Mouse (Mus musculus): Measurements from ENCODE around the gene 1700017N19Rik.
A peak's percentile ranks its signal among the peaks of the same experiment; 100 is the strongest.
"Not testable (repeated sequence)": the region's sequence is repeated elsewhere in the genome, so short reads cannot be mapped to it uniquely, and the experiment has no call there.

Gene 1700017N19Rik

DNA sequence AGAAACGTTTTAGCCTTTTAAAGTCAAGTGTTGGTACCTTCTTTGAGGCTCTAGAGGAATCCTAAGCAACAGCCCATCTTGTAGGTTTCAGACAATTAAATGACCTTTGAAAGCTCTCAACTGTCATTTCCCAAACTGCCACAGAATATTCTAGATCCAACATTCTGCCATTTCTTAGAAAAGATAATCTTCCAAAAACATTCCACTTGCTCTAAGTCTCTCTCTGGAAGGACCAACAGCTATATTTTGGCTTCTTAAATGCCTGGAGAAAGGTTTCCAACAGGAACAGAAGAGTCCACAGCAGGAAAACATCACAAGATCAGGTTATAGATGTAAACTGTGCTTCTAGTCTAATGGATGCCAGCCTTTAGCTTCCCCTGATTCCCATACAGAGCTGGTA, at the start of gene 1700017N19Rik, which contains the start of gene 4930430F08Rik:
1700017N19Rik (plus strand) TSS at position 162 of the 400 bp plus-strand sequence.
4930430F08Rik (minus strand) TSS at position 101 of the 400 bp plus-strand sequence.
- DNase-seq, result no peak

DNA sequence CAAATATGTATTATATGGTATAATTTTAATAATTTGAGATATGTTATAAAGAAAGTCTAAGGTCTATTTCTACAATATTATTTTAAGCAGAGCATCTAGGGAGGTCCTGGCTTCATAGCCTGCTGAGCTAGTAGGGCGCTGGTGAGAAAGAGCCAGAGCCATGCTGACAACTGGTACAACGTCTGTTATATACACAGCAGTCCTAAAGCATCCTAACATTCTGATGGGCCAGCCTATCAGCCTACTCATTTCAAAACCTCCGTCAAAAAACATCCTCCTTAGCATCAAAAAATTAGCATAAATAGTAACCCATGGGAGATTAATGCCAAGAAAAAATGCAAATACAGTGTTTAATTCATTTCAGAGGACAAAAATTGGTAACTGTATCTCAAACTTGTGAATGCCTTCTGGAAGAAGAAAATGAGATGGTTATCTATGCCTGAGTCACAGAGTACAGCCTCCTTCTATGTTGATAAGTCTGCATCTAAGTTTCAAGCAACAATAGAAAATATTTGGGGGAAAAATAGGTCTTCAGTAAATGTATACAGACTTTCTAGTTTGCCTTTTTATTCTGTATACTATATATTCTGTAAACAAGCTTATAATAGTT, 33.6 kb upstream of the 1700017N19Rik start:
- no peak for DNase-seq

DNA sequence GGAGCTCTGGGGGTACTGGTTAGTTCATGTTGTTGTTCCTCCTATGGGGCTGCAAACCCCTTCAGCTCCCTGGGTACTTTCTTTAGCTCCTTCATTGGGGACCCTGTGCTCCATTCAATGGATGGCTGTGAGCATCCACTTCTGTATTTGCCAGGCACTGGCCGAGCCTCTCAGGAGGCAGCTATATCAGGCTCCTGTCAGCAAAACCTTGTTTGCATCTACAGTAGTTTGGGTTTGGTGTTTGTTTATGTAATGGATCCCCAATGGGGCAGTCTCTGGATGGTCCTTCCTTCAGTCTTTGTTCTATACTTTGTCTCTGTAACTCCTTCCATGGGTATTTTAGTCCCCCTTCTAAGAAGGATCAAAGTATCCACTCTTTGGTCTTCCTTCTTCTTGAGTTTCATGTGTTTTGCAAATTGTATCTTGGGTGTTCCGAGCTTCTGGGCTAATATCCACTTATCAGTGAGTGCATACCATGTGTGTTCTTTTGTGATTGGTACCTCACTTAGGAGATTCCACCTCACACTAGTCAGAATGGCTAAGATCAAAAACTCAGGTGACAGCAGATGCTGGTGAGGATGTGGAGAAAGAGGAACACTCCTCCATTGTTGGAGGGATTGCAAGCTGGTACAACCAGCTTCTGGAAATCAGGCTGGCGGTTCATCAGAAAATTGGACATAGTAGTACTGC, 29.9 kb upstream of the 1700017N19Rik start:
- DNase-seq, result not testable (repeated sequence)

DNA sequence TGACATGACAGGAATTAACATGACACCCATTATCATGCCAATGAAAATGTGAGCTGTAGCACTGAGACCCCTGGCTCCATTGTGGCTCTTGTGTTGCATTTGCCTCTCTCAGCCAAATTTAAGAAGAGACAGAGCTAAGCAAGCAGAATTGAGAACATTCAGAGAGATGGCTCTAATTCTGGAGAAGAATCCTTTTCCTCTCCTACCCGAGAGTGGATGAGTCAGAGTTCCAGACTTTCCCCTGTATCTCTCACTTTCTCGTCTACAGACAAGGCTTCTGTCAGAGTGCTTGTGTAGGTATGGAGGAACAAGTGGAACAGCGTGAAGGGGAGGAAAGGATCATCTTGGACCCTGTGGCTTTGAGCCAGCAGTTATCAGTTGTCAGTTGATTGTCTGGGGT, 26.2 kb upstream of the 1700017N19Rik start:
- DNase-seq, result no peak

DNA sequence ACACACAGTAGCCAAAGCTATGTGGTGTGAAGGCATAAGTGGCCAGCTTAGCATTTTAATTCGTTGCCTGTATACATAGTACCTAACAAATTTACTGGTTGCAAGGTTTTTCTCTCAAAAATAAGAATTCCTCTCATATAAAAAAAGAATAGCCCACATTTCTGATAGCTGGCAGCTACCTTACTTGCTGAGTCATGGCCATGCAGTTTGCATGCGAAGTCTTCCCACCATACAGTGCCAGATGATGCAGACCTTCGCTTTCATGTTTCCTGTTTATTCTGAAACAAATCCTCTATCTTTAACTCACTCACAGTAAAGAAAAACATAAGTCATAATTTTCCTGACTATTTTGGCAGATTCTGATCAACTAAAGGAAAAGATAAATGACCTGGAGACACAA, 18.6 kb upstream of the 1700017N19Rik start:
- DNase-seq, result no peak

DNA sequence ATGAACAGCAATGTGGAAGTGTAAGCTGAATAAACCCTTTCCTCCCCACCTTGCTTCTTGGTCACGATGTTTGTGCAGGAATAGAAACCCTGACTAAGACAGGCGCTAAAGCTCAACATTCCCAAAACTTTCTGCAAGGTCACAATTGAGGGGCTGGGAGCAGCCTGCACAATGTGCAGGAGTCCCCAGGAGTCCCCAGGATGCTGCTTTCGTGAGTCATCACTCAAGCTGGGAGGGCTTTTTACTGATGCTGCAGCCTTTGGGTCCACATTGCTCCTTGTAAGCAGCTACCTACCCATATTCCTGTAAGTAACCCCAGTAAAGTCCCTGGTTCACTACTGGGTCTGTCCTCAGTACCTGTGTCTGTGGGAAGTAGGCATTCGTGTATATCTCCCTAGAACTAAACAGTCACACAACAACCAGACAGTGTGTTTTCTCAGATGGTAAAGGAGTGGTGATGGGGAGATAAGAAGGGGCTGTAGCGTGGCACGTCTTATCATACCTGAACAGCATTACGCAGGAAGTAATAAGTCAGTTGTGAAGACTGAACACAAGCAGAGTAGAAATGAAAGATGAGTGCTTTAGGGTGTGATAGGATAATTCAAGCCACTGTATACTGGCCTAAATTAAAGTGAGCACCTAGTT, 15.7 kb upstream of the 1700017N19Rik start:
- no peak for DNase-seq

DNA sequence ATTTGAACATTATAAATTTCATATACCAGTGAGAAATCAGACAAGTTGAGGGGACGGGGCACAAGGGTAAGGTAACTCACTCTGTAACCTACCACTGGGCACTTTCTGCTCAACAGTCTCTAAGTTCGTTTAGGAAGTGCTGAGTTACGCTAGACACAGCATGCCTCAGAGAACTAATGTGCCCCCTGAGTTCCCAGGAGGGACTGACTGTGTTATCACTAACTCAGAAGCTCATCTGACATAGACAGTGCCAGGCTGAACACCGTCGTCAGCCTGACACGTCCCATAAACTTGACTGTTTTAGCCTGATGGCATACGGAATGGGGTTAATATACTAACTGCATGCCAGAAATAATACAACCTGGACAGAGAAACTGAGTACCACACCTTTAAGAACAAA, 15.0 kb upstream of the 1700017N19Rik start:
- DNase-seq, result no peak

DNA sequence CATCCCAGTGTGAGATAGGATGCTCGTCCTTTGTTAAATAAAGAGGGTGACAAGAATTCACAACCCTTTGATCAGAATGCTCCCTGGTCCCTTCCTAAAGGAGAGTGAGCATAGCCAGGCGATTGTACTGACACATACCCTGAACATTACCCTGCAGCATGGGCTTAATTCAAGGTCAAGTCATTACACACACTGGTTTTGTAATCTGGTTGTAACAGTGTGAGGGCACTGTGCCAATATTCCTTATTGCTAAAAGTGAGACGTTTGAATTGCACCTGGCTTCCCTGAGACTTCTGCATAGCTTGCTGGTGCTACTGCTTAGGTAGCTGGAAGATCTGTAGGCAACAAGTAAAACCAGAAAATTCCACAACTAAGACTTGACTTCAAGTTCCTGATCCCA, 6.1 kb upstream of the 1700017N19Rik start:
- DNase-seq, result no peak

DNA sequence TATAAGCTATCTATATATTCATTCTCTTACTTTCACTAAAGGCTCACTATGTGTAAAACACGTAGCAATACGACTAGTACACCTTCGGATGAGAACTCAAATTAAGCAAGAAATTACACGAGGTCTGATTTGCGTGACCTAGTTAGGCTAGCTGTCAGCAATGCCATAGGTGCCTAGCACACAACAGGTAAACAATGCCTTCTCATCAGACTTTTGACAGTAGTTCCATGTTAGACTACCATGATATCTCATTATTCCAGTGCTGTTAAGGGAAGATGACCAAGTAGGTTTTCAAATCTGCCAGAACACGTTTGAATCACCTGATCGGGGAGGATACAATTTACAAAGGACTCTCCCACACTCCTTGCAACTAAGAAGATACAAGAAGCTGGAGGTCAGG, 1.8 kb upstream of the 1700017N19Rik start:
- no peak for DNase-seq

DNA sequence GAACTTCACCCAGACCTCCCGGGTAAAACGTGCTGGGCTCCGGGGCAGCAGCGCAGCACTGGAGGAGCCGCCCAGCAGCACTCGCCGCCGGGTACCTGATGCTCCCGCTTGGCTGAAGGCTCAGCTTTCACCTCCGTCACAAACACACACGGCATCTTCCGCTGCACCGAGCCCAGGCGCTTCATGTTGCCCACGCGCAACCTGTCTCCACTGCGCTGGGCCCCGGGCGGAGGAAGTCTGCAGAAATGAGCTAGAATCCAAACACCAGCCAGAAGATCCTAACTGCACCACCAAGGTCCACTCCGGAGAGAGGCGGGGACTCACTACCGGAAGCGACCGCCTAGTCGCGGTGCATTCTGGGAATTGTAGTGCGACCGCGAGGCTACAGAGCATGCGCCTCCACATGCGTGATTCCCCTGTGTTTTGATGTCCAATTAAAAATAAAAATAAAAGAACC, 1.3 kb upstream of the 1700017N19Rik start:
- peak; percentile 96 for DNase-seq

DNA sequence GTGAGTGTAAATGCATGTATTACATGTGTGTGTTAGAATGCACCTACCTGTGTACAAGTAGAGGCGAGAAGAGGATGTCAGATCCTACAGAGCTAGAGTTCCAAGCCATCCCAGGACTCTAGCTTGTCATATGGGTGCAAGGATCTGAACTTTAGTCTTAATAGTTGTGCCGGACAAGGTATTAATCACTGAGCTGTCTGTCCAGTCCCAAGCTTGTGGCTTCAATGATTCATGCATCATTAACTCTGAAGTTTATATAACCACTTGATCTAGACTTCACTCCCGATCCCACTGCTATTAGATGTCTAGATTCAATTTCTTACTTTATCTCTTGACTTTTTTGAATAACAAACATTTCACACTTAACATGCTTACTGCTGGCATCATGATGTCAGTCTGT, 8.1 kb downstream of the 1700017N19Rik start:
- DNase-seq, result no peak

DNA sequence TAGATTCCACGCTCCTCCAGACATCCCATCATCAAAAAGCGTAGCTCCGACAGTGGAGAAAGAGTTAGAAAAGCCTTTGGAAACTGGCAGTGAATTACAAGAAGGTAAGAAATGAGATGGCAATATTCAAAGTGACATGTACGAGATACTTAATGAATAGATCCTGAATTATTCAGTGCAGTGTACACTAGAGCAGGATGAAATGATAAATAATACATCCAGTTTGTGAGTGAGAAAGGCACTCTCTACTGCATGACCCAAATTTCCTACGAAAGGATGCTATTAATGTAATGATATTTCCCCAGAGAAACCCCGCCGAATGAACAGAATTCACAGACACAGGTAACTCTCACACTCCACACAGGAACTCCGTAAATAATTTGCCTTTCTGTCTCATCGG, 13.2 kb downstream of the 1700017N19Rik start:
- no peak for DNase-seq

DNA sequence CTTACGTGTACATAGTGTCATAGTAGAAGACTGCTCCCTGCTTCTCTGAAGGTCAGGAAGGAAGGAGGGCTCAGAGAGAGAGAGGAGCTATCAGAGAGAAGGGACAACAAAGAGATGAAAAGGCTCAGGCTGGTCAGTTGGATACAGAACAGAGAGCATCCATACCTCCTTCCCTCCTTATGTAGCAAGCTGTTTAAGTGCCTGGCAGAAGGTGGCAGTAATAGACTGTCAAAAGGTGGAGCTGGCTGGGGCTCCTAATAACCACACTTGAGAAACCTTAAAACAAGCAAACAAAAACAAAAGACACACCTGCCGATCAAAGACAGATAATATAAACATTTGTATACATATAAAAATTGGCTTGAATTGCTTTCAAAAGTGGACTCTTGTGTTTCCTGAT, 14.0 kb downstream of the 1700017N19Rik start:
- no peak for DNase-seq

DNA sequence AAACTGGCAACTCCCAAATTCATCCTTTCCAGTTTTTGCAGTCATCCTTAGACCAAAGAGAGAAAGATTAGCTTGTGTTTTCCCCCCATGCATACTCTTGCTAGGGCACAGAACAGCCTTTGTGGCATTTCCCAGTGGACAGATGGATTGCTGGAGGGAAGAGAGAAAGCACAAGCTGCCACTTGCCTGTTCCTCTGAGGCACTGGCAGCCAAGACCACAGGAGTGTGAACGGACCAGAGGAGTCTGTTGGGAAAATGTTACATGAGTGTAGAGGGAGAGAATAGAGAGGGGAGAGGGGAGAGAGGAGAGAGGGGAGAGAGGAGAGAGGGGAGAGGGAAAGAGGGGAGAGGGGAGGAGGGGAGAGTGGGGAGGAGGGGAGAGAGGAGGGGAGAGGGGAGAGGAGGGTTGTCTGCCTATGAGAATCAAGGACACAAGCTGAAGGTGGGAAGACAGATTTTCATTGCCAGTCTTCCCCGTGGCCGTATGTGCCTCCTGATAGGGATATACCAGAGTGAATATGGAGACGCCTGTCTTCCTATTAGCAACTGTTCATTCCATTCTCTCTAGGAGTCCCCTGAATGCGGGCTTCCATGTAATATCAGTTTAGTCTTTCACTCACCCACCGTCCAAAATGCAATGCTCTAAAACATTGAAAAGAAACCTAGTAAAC, 27.1 kb downstream of the 1700017N19Rik start:
- DNase-seq, result no peak

DNA sequence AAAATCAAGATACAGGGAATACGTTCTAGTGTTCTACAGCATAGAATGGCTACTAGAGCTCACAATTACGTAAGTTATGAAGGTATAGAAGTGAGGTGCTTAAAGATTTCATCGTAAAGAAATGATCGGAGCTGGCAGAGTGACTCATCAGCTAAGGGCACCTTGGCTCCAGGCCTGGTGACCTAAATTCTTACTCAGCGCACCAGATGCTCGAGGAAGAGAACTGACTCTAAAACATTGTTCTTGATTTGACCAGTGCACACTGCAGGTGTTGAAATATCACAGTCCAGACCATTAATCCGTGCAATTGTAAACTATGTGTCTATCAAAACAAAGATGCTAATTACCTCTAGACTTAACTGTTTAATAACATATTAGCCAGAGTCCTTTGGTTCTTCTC, 29.2 kb downstream of the 1700017N19Rik start:
- DNase-seq, result no peak

DNA sequence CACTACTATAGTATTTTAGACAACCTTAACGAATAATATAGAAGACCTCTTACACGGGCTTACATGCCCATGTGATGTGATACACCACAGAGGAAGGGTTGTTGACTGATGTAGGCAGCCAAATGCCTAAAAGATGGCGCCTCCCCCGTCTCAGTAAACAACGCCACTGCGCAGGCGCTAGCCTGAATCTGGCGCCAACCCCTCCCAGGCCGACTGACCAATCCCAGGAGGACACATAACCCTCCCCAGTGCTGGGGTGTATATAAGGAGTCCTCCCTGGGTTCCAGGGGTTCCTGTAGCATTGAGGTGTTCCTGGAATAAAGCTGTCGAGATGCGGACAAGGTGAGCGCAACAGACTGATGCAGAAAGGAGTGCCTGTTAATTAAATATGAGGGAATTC, 29.8 kb downstream of the 1700017N19Rik start:
- no peak for DNase-seq

DNA sequence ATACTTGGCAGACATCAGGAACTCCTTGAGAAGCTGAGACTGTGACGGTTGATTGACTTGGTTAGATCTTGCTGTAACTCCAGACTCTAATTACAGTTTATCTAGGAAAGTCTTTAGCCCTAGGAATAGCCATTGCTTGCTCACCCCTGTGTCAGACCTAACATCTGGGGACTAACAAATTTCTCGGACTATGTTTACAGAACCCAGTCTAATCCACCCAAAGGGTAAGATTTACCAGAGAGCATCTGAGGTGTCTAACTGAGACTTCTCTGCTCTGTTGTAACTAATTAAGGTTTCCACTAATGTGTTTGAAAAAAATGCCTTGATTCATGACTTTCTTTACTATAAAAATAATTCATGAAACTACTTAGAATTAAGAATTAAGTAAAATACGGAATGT, 32.2 kb downstream of the 1700017N19Rik start:
- DNase-seq, result no peak

DNA sequence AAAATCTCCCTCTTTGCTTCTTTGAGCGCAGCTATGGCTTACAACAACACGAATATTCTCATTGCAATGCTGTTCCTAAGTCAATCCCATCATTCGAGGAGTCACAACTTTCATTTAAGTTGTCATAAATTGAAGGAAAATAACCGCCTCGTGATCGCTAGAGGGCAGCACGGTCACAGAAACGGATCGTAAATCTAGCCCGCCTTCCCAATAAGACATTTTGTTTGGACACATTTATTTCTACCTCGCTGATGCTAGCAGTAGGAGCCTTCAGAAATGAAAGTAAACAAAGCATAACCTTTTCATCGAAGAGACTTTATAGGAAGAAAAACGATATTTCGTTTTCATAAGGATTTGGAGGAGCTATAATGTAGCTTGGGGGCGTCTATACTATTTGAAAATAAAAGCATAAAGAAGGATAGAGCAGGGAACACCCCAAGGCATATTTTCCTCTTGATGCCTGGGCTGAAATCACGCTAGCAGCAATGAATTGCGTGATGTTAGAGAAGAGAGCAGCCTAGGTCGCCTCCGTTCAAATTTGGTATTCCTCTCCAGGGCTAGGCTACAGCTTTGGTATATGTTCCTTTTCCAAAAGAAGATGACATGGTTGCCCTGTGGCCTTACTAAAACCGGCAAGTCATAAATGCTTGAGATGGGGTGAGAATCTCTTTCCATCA, 39.6 kb downstream of the 1700017N19Rik start:
- peak; percentile 66 for DNase-seq

DNA sequence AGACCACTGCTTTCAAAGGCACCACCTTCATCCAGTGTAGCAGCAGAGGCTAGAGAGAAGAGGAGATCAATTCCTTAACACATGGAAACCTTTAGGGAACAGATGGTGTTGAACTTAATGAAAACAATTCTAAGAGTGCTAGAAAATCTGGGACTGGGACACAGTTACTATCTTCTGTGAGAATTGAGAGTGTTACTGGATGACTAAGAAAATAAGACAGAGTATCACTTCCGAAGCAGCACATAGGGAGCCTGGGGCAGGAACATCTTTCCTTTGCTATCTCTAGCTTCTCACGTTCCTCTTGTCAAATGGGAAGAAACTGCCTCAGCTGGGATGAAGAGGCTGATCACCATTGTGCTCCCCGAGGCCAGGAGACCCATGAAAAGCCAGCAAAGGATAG, 52.6 kb downstream of the 1700017N19Rik start:
- DNase-seq, result no peak

DNA sequence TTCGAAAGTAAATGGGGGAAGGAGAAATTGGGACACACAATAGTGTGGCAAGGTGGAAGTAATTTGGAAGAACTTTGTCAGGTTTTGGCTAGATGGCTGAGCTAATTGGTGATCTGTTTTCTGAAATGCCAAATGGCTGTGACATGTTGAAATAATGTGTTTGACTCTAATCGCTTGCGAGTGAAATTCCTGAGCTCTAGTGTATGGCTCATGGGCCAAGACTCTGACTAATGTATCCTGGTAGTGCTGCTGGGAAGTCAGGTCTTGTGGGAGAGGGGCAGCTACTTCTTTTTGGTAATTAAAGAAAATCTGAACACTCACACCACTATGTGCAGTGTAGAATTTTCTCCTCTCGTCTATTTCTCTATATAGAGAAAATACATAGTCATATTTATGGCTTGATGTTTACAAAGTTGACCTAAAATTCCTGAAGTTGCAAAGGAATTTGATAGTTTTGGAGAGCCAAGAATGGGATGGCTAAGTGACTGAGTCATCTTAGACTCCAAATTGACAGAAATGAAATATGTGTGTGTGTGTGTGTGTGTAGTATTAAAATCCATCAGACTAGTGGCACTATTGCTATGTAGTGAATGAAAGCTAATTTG, 55.1 kb downstream of the 1700017N19Rik start:
- DNase-seq, result no peak

DNA sequence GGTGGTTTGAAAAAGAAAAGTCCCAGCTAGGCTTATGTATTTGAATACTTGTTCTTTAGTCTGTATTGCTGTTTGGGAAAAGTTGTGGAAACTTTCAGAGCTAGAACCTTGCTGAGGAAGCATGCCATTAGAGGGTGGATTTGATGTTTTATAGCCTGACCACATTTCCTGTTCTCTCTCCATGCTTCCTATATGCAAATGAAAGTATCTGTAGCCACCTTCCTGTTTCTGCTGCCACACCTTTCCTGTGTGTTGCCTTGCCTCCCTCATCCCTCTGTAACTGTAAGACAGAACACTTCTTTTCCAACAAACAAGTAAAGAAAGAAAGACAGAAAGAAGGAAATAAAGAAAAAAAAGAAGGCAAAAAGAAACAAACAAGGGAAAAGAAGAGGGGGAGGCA, 63.9 kb downstream of the 1700017N19Rik start:
- no peak for DNase-seq

DNA sequence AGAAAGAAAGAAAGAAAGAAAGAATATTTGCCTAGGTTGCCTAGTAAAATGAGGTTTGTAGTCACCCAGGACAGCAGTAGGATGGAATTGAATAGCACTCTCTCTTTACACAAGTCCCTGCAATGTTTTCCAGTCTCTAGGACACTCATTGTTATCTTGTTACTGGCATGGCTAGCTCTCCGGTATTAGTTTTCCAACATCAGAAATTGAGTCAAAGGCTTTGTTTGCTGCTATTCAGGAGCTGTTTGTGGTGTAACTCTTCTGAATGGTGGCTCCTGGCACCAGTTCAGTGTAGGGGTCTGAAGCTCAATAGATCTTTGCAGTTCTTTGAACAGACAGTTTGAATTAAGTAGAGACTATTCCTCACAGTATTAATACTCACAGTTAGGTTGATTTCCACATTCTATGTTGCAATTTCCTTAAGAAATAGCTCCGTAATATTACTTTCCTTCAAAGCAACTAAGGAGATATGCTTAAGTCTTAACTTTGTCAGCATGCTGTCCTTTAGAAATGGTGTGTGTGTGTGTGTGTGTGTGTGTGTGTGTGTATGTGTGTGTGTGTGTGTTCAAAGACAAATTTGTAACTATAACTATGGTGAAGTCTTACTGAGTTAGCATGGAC, 71.8 kb downstream of the 1700017N19Rik start:
- DNase-seq, result no peak
